Mouse (Mus musculus) embryonic facial prominence, embryonic 14.5 days (tissue): ENCODE measurements around the gene Pglyrp1. TPM values are rescaled to one million over a fixed set of nuclear protein-coding genes. Genes with fewer than 3 reads are reported as not detected.

Source experiments
- ATAC-seq: fragments of 200-750 bp; cut with Nextera tagmentation; 2 replicates; pipeline ENCODE4 v1.8.0; 2017; ENCODE audit warnings: low read depth, moderate number of reproducible peaks, moderate TSS enrichment
- DNase-seq: peaks from one replicate; pipeline ENCODE4 v3.0.0-alpha.2; 2015; ENCODE audit warnings: low spot score
- H3K27ac ChIP-seq: fragments of 300-500 bp; sonication (generic); replicated peaks from 2 replicates; pipeline ENCODE4 v1.5.1; 2014; ENCODE audit warnings: low read depth, mild to moderate bottlenecking, low read length, moderate library complexity
- H3K27me3 ChIP-seq: fragments of 300-500 bp; sonication (generic); replicated peaks from 2 replicates; pipeline ENCODE4 v1.6.1; 2014; ENCODE audit warnings: low read length; ENCODE audit not compliant: control insufficient read depth, insufficient read depth
- H3K36me3 ChIP-seq: fragments of 300-500 bp; sonication (generic); 2 replicates; pipeline ENCODE4 v1.6.1; 2014; ENCODE audit warnings: low read length, mixed read lengths; ENCODE audit not compliant: control insufficient read depth, insufficient read depth
- H3K4me1 ChIP-seq: fragments of 300-500 bp; sonication (generic); 2 replicates; pipeline ENCODE4 v1.6.1; 2014; ENCODE audit warnings: antibody characterized with exemption, low read length; ENCODE audit not compliant: control insufficient read depth, insufficient read depth
- H3K4me2 ChIP-seq: fragments of 300-500 bp; sonication (generic); 2 replicates; pipeline ENCODE4 v1.6.1; 2014; ENCODE audit warnings: low read depth, mild to moderate bottlenecking, low read length, moderate library complexity, mixed read lengths
- H3K4me3 ChIP-seq: fragments of 300-500 bp; sonication (generic); 2 replicates; pipeline ENCODE4 v1.5.1; 2014; ENCODE audit warnings: low read depth, mild to moderate bottlenecking, low read length
- H3K9ac ChIP-seq: fragments of 300-500 bp; sonication (generic); 2 replicates; pipeline ENCODE4 v1.6.1; 2014; ENCODE audit warnings: low read depth, mild to moderate bottlenecking, low read length, moderate library complexity, mixed read lengths
- H3K9me3 ChIP-seq: fragments of 300-500 bp; sonication (generic); 2 replicates; pipeline ENCODE4 v1.6.1; 2016; ENCODE audit warnings: low read length; ENCODE audit not compliant: control insufficient read depth
- WGBS: fragments of 180-500 bp; shearing (Covaris S2); extraction: QIAGEN DNeasy Blood & Tissue Kit; methylation state at CpG from one replicate; pipeline ENCODE4 v1.1.7; 2014; 5-methylcytosine and 5-hydroxymethylcytosine counted together
- polyA plus RNA-seq: library from polyadenylated mRNA; unstranded; fragments of >200 nt; fragmentation: Nextera tagmentation; extraction: Ambion mirVana; gene quantifications from 2 replicates; pipeline ENCODE4 v1.2.1, GENCODE M21; 2014

Gene Pglyrp1
- polyA plus RNA-seq, 1 experiment from 2014 or later: 10.0 TPM

DNA sequence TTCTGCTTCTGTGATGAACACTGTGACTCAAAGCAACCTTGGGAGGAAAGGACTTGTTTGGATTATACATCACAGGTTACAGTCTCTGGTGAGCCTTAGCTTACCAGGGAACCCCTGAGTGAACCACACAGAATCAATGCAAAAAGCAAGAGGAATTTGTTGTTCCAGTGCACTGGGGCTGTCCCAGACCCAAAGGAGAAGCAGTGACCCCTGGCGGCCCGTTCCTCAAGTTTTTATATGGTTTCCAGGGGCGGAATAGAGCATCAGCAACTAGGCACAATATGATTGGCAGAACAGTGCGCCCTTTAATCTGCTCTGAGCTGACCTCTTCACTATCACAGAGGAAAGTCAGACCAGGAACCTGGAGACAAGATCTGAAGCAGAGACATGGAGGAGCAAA lies 45.1 kb downstream of the Pglyrp1 start:
- 65% methylated on average over 4 of the region's 4 CpGs for WGBS
- no peaks in the 10 kb centered on the region for H3K36me3 ChIP-seq

DNA sequence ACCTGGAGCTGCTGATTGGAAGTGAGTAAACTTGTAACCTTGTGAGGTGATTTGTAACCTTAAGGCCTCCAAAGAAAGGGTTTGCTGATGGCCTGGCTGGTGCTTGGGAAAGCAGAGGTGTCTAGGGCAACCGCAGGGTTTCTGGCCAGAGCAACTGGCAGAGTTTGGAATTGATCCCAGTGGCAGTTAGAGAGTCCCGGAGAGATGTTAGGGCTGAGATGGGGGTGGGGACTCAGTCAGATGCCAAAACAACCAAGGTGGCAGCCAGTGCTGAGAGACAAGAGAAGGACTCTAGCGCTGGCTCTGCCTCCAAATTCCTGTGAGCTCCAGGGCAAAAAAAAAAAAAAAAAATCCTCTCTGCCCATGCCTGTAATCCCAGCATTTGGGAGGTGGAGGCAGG lies 46.8 kb downstream of the Pglyrp1 start:
- peaks cover 4% of the 10 kb centered on the region for H3K27me3 ChIP-seq
- no peak for ATAC-seq

More for the DNA sequence above, 45.1 kb downstream of the Pglyrp1 start:
- Histone ChIP-seq H3K4me1 (no peaks in the 10 kb centered on the region), H3K9me3 (no peaks in the 10 kb centered on the region), H3K27ac (no peak overlapping the region), H3K27me3 (no peaks in the 10 kb centered on the region), H3K4me3 (no peak overlapping the region), H3K9ac (no peak overlapping the region), H3K4me2 (no peak overlapping the region)
- ATAC-seq: no peak
- DNase-seq: no peak

GRCm38 (mm10) chr7:18921069-18921468 lies 49.9 kb downstream of the Pglyrp1 start:
- no peak overlapping the region; the same call in 1 of the 2 replicates for H3K9ac ChIP-seq
- ATAC-seq (peak; percentile 61), DNase-seq (peak; percentile 50)
- H3K4me1 ChIP-seq: peaks cover 6% of the 10 kb centered on the region
- no peaks in the 10 kb centered on the region for H3K9me3 ChIP-seq
- H3K4me2 ChIP-seq: peak overlapping the region; percentile 30; the same call in 1 of the 2 replicates
- WGBS: under 1% methylated on average over 12 of the region's 12 CpGs
- H3K27ac ChIP-seq: no peak overlapping the region
- H3K27me3 ChIP-seq: peaks cover 32% of the 10 kb centered on the region
- H3K4me3 ChIP-seq: no peak overlapping the region
- no peaks in the 10 kb centered on the region for H3K36me3 ChIP-seq

More for the DNA sequence above, 46.8 kb downstream of the Pglyrp1 start:
- Histone ChIP-seq H3K27ac (no peak overlapping the region), H3K4me2 (no peak overlapping the region), H3K36me3 (no peaks in the 10 kb centered on the region), H3K4me1 (no peaks in the 10 kb centered on the region), H3K4me3 (no peak overlapping the region), H3K9me3 (no peaks in the 10 kb centered on the region), H3K9ac (no peak overlapping the region)
- 53% methylated on average over 3 of the region's 3 CpGs for WGBS
- DNase-seq: no peak

DNA sequence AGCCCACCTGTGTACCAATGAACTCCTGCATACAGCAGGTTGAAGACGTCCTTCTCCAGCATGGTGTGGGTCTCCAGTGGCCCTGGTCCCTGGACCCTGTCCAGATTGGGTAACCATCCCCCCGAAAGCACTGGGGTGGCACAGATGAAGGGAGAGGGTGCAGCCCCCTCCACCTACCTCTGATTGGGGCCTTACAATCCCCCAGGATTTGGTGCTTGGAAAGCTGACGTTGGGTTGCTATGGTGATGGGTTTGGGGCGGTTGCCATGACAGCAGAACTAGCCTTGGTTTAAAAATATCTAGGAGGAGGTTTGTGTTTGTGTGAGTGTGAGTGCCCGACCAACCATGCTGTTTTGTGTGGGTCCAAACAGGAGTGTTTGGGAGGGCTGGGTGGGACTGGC lies 51.7 kb downstream of the Pglyrp1 start:
- 43% methylated on average over 4 of the region's 5 CpGs for WGBS
- no peak overlapping the region; the same call in 1 of the 2 replicates for H3K27ac ChIP-seq
- H3K9ac ChIP-seq: no peak overlapping the region
- H3K4me2 ChIP-seq: no peak overlapping the region
- peaks cover 7% of the 10 kb centered on the region for H3K4me1 ChIP-seq
- DNase-seq (peak; percentile 14), ATAC-seq (no peak)
- peaks cover 49% of the 10 kb centered on the region for H3K27me3 ChIP-seq
- H3K9me3 ChIP-seq: no peaks in the 10 kb centered on the region
- no peaks in the 10 kb centered on the region for H3K36me3 ChIP-seq
- no peak overlapping the region for H3K4me3 ChIP-seq

- H3K4me3 ChIP-seq: no peak overlapping the region
- no peak for DNase-seq
- H3K9me3 ChIP-seq: no peaks in the 10 kb centered on the region
- peaks cover 7% of the 10 kb centered on the region for H3K4me1 ChIP-seq
- H3K9ac ChIP-seq: no peak overlapping the region
- 71% methylated on average over 11 of the region's 11 CpGs for WGBS
- H3K36me3 ChIP-seq: no peaks in the 10 kb centered on the region
- peaks cover 54% of the 10 kb centered on the region for H3K27me3 ChIP-seq
- H3K4me2 ChIP-seq: no peak overlapping the region
- ATAC-seq: no peak
- H3K27ac ChIP-seq: no peak overlapping the region; the same call in 1 of the 2 replicates
Measured at GRCm38 (mm10) chr7:18923267-18923666, 52.1 kb downstream of the Pglyrp1 start.

DNA sequence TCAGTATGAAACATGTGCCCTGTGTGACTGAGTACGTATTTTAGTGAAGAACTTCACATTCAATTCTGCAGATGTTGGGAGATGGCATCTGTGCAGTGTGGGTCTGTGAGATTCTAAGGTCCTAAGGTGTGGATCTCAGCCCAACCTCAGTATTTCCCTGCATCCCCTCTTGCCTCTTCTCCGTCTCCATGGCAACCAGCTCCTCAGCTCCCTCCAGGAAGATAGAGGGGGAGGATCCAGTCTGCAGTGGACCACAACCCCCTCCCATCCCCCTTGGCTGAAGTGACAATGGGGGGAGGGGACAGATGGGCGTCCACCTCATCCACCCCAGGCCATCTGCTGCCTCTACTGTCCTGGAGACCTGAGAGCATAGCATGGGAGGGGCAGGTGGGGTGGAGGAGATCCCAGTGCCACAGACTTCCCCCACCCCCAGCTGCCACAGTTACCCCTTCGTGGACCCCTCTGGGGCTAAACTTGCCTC lies 52.6 kb downstream of the Pglyrp1 start:
- peaks cover 54% of the 10 kb centered on the region for H3K27me3 ChIP-seq
- peaks cover 7% of the 10 kb centered on the region for H3K4me1 ChIP-seq
- 25% methylated on average over 4 of the region's 4 CpGs for WGBS
- H3K4me2 ChIP-seq: no peak overlapping the region
- H3K9ac ChIP-seq: no peak overlapping the region
- peak; percentile 22 for DNase-seq
- ATAC-seq: no peak
- no peak overlapping the region for H3K27ac ChIP-seq
- H3K4me3 ChIP-seq: no peak overlapping the region
- H3K36me3 ChIP-seq: no peaks in the 10 kb centered on the region
- H3K9me3 ChIP-seq: no peaks in the 10 kb centered on the region

GRCm38 (mm10) chr7:18924321-18924720 lies 53.2 kb downstream of the Pglyrp1 start:
- ATAC-seq (no peak), DNase-seq (no peak)
- H3K9me3 ChIP-seq: no peaks in the 10 kb centered on the region
- WGBS: 15% methylated on average over 8 of the region's 8 CpGs
- no peak overlapping the region for H3K4me3 ChIP-seq
- H3K4me2 ChIP-seq: no peak overlapping the region
- H3K36me3 ChIP-seq: no peaks in the 10 kb centered on the region
- no peak overlapping the region for H3K9ac ChIP-seq
- H3K27ac ChIP-seq: no peak overlapping the region
- peaks cover 7% of the 10 kb centered on the region for H3K4me1 ChIP-seq
- peaks cover 54% of the 10 kb centered on the region for H3K27me3 ChIP-seq

- H3K36me3 ChIP-seq: no peaks in the 10 kb centered on the region
- DNase-seq: peak; percentile 93
- H3K4me3 ChIP-seq: peak within 1 kb of the TSS; percentile 48
- no peaks in the 10 kb centered on the region for H3K9me3 ChIP-seq
- H3K4me1 ChIP-seq: peaks cover 7% of the 10 kb centered on the region
- peak; percentile 86 for ATAC-seq
- peak within 1 kb of the TSS; percentile 57 for H3K9ac ChIP-seq
- peaks cover 54% of the 10 kb centered on the region for H3K27me3 ChIP-seq
- WGBS: 0% methylated on average over 13 of the region's 45 CpGs
- H3K27ac ChIP-seq: no peak within 1 kb of the TSS
- peak within 1 kb of the TSS; percentile 79 for H3K4me2 ChIP-seq
Measured at GRCm38 (mm10) chr7:18925162-18925938, 54.2 kb downstream of the Pglyrp1 start, which contains the start of gene Nova2. Gene Nova2, plus strand, starts transcription at chr7:18925888.
